In genomic region chr17:84072426-84073030, GRCm38 (mm10) we compare ENCODE assay signal across 10 mouse cellular contexts.
DNase-seq lines count a peak whose midpoint lies in the region; ATAC-seq and TF ChIP-seq lines count a peak whose summit lies in the region.
"Had no signal": no experiment of that assay in that cellular context is flagged by ENCODE, and none has a peak within 500 bp of the region (broad histone marks: within the 10 kb centered on the region; RNA-seq: fewer than 3 reads in every experiment).

No protein-coding gene starts in this region.

- ATAC-seq in limb, embryonic 15.5 days (ENCODE audit: insufficient number of reproducible peaks, low FRiP score, low TSS enrichment, low read depth), result no peak
- ATAC-seq: liver, embryonic 12.5 days had no signal

- no peak overlapping the region for H3K9ac ChIP-seq in heart, adult 2 months (ENCODE audit: low read depth, low read length)
- no peak overlapping the region for H3K9ac ChIP-seq in limb, embryonic 15.5 days
- H3K9ac ChIP-seq: liver, embryonic 12.5 days had no signal

- no peaks in the 10 kb centered on the region for H3K27me3 ChIP-seq in heart, adult 2 months (ENCODE audit: control insufficient read depth, insufficient read depth, low read length)
- H3K27me3 ChIP-seq in limb, embryonic 15.5 days, result no peaks in the 10 kb centered on the region

- TF ChIP-seq EP300 in heart, adult 2 months (IDR thresholded peaks at IDR 0.05; ENCODE audit: insufficient read depth, low read depth, low read length), result no peak

- no peak for TF ChIP-seq CTCF in heart, adult 2 months (IDR thresholded peaks at IDR 0.05)
- TF ChIP-seq CTCF in bone marrow macrophage, adult 2 months (IDR thresholded peaks at IDR 0.05; ENCODE audit: low read depth, low read length), result no peak

- H3K27ac ChIP-seq in heart, adult 2 months, result peak overlapping the region; percentile 65
- H3K27ac ChIP-seq in bone marrow macrophage, adult 2 months (ENCODE audit: insufficient read depth, low read depth, low read length), result peak overlapping the region; percentile 95
- H3K27ac ChIP-seq in limb, embryonic 15.5 days, result peak overlapping the region; percentile 43; the same call in 1 of the 2 replicates
- H3K27ac ChIP-seq: liver, embryonic 12.5 days had no signal

- H3K79me2 ChIP-seq in heart, adult 2 months (replicated peaks; ENCODE audit: control insufficient read depth, insufficient read depth, low read length), result no peaks in the 10 kb centered on the region

- no peak for TF ChIP-seq POLR2A in heart, adult 2 months (IDR thresholded peaks at IDR 0.05; ENCODE audit: insufficient read depth, low read depth, low read length)
- TF ChIP-seq POLR2A in bone marrow macrophage, adult 2 months (IDR thresholded peaks at IDR 0.05; ENCODE audit: borderline replicate concordance, low read depth, low read length), result no peak

- H3K4me2 ChIP-seq in limb, embryonic 15.5 days, result no peak overlapping the region
- H3K4me2 ChIP-seq: liver, embryonic 12.5 days had no signal

- H3K4me3 ChIP-seq in heart, adult 2 months, result no peak overlapping the region
- no peak overlapping the region for H3K4me3 ChIP-seq in bone marrow macrophage, adult 2 months (ENCODE audit: insufficient read depth, low read length)
- no peak overlapping the region for H3K4me3 ChIP-seq in limb, embryonic 15.5 days
- H3K4me3 ChIP-seq: liver, embryonic 12.5 days had no signal

- DNase-seq in heart, adult 2 months, result peak in 1 of 2 experiments; percentile 19
- no peak for DNase-seq in heart, postnatal 25 days (ENCODE audit: low spot score)
- peak; percentile 30 for DNase-seq in kidney, postnatal 14 days
- no peak for DNase-seq in kidney, adult 18-20 months
- DNase-seq in right cerebral cortex, postnatal 10 days (ENCODE audit: low spot score in 2 of 2), result no peak
- DNase-seq in urinary bladder, adult 2 months (ENCODE audit: low spot score), result no peak
- DNase-seq: thymus, postnatal 4 days had no signal

- H3K4me1 ChIP-seq in heart, adult 2 months (ENCODE audit: control insufficient read depth, insufficient read depth, low read length), result peaks cover 12% of the 10 kb centered on the region
- peaks cover 55% of the 10 kb centered on the region for H3K4me1 ChIP-seq in bone marrow macrophage, adult 2 months (ENCODE audit: control insufficient read depth, insufficient read depth, low read length)
- H3K4me1 ChIP-seq in limb, embryonic 15.5 days, result peaks cover 33% of the 10 kb centered on the region
- H3K4me1 ChIP-seq: liver, embryonic 12.5 days had no signal

- WGBS in heart, adult 2 months, result 66% methylated on average over 4 of the region's 4 CpGs
- WGBS in limb, embryonic 15.5 days, result 53% methylated on average over 4 of the region's 4 CpGs

- no peaks in the 10 kb centered on the region for H3K9me3 ChIP-seq in limb, embryonic 15.5 days
- H3K9me3 ChIP-seq: liver, embryonic 12.5 days had no signal

- no peaks in the 10 kb centered on the region for H3K36me3 ChIP-seq in heart, adult 2 months (ENCODE audit: control insufficient read depth, insufficient read depth, low read length)
- no peaks in the 10 kb centered on the region for H3K36me3 ChIP-seq in limb, embryonic 15.5 days
- H3K36me3 ChIP-seq: liver, embryonic 12.5 days had no signal

- intact Hi-C loops in heart, adult 2 months (cut with DNase I), result no loop called here
- intact Hi-C loops in heart, postnatal 25 days (cut with DNase I), result loop anchor here (5.0 kb wide), 1 partner anchor 40 kb away; no protein-coding TSS in a partner anchor

Comparison
In these comparisons a context has a peak if more than half of its experiments do, and no peak if none do; other contexts are left out.
1. H3K27ac ChIP-seq: peak in every context shown above with its lines; median percentile 95 in bone marrow macrophage, adult 2 months; 65 in heart, adult 2 months; 43 in limb, embryonic 15.5 days.